Mouse (Mus musculus): ENCODE results near the gene Bend3.
"Not testable (repeated sequence)": the region's sequence is repeated elsewhere in the genome, so short reads cannot be mapped to it uniquely, and the experiment has no call there.

Bend3 gene

DNA sequence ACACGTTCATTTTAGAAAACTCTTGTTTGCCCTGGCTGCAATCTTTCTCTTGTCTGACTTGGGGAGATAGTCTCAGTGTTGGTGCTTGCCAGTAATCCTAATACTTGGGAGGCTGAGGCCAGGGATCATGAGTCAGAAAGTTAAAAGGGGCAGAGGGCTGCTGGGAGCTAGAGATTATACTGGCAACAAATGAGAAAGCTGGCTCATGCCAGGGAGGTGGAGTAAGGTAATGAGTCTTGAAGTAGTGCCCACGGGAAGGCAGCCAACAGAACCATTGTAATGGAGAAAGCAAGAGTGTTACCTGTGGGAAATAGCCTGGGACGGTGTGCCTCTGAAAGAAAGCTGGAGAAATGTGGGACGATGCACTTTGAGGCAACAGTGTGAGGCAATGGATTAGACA lies 39.2 kb downstream of the Bend3 start:
- in situ Hi-C loops (cut with MboI; ENCODE audit: unreplicated experiment in 2 of 2): no loop called here

DNA sequence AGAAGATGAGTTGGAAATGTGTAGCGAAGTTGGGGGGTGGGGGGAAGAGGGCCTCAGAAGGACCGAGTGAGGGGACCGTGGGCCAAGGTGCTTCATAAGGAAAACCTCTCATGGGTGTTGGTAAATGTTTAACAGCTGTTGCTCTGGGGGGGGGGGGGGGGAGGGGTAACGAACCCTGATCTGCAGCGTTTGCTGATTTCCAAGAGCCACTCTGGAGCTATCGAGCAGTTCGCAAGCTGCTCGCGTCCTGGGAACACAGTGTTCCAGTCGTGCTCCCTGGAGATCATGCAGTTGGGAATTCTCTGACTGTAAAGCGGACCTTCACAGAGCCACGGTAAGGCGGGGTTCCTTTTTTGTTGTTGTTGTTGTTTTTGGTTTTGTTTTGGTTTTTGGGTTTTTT lies 39.7 kb downstream of the Bend3 start:
- in situ Hi-C loops (cut with MboI; ENCODE audit: unreplicated experiment in 2 of 2): no loop called here

DNA sequence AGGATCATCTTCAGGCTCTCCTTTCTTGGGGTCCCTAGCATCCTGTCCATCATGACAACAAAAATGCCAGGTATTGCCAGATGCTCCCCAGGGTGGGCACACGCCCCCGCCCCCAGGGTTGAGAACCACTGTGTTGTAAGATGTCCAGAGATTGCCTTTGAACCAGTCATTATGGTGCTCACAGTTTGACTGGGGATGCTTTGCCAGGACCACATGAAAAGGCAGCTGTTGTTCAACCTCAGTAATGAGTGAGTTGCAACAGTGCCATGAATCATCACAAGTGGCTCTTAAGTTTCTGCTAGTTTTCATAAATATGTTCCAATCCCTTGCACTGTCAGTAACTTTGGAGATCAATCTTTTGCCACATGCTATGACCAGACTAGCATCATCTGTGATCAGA lies 41.3 kb downstream of the Bend3 start:
- in situ Hi-C loops (cut with MboI; ENCODE audit: unreplicated experiment in 2 of 2): no loop called here

DNA sequence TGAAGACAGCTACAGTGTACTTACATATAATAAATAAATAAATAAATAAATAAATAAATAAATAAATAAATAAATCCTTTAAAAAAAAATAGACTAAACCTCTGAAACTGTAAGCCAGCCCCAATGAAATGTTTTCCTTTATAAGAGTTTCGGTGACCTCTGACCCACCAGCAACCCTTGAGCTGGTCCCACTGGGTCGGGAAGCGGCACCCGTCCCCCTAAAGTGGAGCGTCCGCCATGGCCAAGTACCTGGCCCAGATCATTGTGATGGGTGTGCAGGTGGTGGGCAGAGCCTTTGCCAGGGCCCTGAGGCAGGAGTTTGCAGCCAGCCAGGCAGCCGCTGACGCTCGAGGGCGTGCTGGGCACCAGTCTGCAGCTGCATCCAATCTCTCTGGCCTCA lies 45.3 kb downstream of the Bend3 start, which contains the start of gene Gm9803:
TSS of gene Gm9803 (plus strand) at position 154 of the 400 bp plus-strand sequence.
- in situ Hi-C loops (cut with MboI; ENCODE audit: unreplicated experiment in 2 of 2): not testable (repeated sequence)

DNA sequence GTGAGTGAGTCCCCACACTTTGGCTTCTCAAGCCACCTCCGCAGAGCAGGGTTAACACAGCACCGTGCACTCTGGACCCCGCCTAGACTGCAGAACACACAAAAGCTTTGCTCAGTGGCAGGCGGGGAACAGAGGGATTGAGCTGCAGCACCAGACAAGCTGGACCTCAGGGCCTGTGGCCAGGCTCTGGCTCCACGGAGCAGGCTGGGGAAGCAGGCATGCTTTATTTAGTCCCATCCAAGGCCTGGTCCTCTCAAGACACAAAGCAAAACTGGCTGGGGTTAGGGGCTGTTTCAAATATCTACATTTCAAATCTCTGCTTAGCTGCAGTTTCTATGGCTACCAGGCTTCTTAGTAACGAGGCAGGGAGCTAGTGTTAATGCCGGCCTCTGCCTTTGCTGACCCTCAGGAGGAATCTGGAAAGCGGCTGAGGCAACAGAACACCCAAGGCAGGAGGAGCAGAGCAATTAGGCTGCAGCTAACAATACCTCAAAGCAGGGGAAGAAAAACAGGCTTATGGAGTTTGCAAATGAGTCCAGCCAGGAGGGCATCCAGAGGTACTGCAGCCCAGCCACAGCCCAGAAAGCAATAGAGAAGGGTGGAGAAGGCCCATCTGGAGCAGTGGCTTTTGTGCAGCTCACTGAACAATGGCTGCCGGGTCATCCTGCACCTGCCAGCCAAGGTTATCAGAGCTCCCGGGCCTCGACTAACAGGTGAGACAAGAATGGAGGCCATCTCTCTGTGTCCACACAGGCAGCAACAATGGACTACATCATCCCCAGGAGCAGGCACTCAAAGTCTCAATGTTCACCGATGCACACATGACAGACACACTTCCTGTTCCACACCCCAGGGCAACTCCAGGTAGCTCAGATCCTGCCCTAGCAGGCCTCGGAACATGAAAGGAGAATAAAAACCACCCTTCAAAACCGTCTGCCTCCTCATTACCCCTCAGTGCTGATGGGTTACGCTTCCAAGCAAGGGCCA lies 48.9 kb downstream of the Bend3 start:
- in situ Hi-C loops (cut with MboI; ENCODE audit: unreplicated experiment in 2 of 2): no loop called here

DNA sequence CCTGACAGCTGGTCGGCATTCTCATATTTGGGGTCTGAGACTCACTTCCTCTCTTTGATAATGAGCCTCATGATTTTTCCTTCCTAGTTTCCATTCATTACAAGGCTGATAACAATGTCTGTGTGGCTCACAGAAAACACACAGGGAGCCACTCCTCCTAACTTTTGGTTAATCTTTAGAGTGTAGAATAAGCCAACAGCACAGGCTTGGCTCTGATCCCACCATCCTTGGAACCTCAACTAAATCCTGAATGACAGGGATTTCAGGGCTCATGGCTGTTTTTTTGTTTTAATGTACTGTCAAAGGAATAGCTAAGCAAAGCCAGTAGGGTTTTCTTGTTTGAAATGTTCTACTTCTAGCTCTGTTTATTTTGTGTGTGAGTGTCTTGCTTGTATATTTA lies 55.8 kb downstream of the Bend3 start:
- in situ Hi-C loops (cut with MboI; ENCODE audit: unreplicated experiment in 2 of 2): no loop called here

DNA sequence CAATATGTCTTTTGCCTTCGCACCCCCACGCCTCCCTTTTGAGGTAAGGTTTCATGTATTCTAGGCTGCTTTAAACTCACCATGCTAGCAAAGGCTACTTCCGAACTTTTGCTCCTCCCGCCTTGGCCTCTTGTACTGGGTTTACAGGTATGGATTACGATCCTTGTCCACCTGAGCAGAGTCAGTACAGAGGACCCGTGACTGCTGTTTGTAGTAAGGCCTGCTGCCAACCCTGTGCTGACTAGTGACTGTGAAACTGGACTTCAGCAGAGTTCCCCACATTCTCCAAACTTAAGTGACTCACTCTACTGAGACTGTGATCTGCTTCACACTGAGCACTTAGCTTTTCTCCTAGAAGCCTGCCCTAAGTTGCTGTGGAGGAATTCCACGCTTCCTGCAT lies 59.0 kb downstream of the Bend3 start:
- in situ Hi-C loops (cut with MboI; ENCODE audit: unreplicated experiment in 2 of 2): no loop called here

DNA sequence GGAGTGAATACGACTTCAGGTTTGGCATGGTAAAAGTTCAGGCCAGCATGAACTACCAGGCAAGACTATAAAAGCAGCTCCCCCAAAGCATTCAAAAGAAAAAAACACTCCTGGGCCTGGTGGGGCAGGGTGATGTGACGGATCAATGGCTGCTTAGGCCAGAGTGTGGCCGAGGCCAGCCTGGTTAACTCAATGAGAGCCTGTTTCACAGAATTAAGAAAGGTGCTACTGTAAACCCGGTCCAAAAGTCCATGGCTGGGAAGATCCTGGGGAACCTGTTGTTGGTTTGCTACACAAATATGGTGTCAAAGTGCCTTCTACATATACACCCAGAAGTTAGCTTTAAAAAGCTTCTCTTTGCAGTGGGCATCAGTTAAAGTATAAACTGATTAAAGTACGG lies 60.2 kb downstream of the Bend3 start:
- in situ Hi-C loops (cut with MboI; ENCODE audit: unreplicated experiment in 2 of 2): no loop called here

DNA sequence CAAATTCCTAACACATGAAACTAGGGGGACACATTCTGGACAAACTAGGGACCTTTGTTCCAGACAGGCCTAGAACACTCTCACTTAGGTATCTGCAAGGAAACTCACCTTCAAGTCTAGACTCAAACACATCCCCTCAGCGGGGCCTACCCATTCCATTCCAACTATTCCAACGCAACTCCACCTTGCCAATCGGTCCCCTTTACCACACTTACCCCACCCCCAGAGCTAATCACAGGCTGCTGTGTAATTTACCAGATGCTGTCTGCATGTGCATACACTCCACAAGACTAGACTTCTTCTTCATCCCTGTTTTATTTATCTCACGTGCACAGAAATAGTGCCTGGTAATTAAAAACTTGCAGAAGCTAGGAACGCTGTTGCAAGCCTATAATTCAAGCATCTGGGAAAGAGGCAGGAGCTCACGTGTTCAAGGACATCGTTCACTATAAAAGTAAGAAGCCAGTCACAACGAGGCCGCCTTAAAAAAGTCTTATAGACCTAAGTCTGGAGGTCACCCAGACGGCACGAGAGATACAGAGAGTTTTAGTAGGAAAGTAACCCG lies 61.2 kb downstream of the Bend3 start:
- in situ Hi-C loops (cut with MboI; ENCODE audit: unreplicated experiment in 2 of 2): no loop called here

DNA sequence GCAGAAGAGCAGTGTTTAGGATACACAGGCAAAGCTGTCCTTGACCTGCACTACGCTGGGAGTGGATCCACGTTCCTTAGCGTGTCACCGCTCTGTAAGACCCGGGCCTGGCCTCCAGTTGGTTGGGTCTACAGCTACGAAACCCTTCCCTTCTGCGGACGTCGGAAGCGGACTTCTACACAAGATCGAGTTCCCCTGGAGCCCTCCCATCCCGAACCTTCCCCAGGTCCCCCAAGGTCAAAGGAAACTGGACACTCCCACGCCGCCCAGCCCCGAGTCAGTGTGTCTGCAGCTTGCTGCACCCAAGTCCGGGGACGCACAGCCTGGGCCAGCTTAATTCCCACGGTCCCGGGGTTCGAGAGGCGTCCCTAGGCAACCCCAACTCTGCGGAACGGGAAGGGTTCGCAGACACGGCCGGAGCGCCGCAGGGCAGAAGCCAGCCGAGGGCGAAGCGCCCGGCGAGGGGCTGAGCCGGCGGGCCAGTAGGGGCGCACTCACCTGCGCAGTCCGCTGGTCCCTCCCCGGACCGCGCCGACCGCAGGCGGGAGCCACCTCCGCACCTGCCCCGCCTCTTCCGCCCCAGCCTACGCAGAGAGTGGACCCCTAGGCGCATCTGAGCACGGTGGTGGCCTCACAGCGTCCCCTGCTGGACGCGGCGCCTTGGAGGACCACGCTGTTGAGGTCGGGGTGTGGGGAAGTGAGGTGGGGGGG lies 62.0 kb downstream of the Bend3 start, which contains the start of gene 1700021F05Rik:
TSS of gene 1700021F05Rik (minus strand) at position 553 of the 711 bp plus-strand sequence.
- in situ Hi-C loops (cut with MboI; ENCODE audit: unreplicated experiment in 2 of 2): no loop called here

DNA sequence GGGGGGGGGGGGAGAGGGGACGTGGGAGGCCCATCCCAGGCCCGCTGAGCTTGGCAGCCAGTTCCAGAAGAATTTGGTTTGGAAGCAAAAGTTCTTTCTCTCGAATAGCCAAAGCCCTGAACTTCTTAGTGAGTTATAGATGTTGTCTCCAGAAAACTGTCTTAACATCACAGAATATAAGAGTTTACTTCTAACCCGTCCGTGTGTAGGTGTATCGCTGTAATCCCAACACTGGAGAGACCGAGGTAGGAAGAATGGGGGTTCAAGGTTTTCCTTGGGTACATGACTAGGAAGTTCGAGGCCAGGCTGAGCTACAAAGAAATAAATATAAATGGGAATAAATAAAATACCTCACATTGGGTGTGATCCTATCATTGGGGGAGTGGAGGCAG lies 62.5 kb downstream of the Bend3 start:
- in situ Hi-C loops (cut with MboI; ENCODE audit: unreplicated experiment in 2 of 2): no loop called here

DNA sequence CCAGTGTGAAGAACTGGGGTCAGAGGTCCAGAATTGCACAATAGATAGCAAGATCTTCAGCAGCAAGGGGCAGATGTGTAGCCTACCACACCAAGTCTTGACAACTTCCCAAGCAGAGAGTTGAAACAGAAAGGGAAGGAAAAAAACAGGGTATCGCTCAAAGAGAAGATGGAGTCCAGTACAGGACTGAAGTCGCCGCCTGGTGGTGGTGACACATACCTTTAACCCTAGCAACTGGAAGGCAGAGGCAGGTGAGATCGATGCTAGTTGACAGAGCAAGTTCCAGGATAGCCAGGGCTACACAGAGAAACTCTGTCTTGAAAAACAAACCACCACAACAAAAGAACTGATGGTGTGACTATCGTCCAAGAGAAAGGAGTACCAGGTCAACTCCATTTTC lies 70.8 kb downstream of the Bend3 start:
- in situ Hi-C loops (cut with MboI; ENCODE audit: unreplicated experiment in 2 of 2): no loop called here

DNA sequence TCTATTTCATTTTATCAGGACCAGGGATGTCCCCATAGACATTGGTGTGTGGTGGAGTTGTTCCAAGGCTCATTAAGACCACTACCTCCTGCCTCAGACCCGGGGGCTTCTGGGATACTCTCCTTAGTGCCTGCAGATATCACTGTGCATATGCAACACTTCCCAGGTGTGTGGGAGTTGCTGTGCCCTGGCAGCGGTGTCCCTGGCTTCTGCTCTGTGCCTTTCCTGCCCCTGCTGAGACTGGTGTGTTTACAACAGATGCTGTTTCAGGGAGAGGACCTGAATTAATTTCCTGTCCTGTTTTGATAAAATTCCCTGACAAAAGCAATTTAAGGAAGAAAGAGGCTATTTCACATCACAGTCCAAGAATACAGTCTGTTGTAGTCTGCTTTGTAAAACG lies 72.3 kb downstream of the Bend3 start:
- in situ Hi-C loops (cut with MboI; ENCODE audit: unreplicated experiment in 2 of 2): loop anchor here (25.0 kb wide), 2 partner anchors 539 to 1486 kb away; no protein-coding TSS in a partner anchor

DNA sequence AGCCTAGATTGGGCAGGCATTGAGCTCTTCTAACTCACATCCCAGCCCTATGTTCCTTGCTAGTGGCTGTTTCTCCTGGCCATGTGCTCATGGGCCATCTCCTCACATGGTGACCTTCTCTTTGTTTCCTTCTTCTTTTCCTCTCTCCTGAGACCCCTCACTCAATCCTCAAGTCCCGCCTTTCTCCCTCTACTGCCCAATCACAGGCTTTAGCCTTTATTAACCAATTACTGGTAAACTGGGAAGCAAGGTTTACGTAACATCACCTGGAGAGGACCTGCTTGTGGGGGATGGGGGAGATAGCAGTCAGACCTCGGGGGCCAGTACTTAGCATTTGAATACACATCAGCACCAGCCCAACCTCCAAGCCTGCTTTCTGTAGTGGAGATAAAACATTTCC lies 72.8 kb downstream of the Bend3 start:
- in situ Hi-C loops (cut with MboI; ENCODE audit: unreplicated experiment in 2 of 2): loop anchor here (25.0 kb wide), 2 partner anchors 539 to 1486 kb away; no protein-coding TSS in a partner anchor

DNA sequence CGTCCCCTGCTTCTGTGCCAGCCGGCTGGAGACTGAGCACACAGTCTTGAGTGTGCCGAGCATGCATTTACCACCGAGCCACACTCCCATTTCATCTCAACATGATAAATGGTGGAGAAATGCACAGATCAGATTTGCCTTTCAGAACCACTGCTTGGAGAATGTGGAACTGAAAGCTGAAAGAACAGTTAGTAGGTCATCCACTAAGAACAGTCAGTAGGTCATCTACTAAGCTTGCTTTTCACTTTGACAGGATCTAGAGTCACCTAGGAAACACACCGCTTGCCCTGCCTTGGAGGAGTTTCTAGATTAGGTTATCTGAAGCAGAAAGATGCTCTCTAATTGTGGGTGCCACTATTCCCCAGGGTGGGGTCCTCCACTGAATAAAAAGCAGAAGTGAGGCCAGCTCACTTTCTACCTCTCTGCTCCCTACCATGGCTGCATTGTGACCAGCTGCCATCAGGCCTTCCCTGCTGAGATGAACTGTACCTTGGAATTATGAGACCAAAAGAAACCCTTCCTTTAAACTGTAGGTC lies 79.1 kb downstream of the Bend3 start:
- in situ Hi-C loops (cut with MboI; ENCODE audit: unreplicated experiment in 2 of 2): loop anchor here (25.0 kb wide), 2 partner anchors 545 to 1480 kb away; no protein-coding TSS in a partner anchor

DNA sequence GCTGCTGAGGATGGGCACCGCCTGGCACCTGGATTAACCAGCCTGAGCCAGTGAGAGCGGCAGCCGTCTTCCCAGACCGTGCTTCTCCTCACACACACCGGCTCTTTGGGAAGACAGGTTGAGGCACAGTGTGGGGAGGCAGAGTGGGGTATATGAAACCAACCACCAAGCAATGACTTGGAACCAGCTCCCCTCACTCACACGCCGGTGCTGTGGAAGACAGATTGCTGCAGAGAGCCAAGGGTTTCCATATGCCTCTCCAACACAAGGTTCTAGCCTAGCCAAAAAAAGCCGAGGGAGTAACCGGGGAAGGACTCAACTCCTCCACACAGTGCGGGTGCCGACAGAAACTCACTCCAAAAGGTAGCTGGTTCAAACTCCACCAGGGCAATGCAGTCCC lies 80.7 kb downstream of the Bend3 start:
- in situ Hi-C loops (cut with MboI; ENCODE audit: unreplicated experiment in 2 of 2): loop anchor here (25.0 kb wide), 2 partner anchors 547 to 1478 kb away; no protein-coding TSS in a partner anchor

DNA sequence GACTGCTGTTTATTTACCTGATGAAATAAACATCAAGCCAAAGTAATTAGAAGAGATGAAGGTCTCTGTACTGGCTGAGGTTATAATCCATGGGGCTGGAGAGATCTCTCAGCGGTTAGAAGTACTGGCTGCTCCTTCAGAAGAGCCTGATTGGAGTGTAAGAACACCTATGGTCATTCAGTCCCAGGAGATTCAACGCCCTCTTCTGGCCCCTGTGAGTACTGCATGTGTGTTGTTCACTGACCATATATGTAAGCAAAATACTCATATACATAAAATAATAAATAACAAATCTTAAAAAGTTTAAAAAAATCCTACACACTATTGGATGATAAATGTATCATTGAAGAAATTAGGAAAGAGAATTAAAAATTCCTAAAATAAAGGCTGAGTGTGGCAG lies 82.1 kb downstream of the Bend3 start:
- in situ Hi-C loops (cut with MboI; ENCODE audit: unreplicated experiment in 2 of 2): loop anchor here (25.0 kb wide), 2 partner anchors 548 to 1477 kb away; no protein-coding TSS in a partner anchor

DNA sequence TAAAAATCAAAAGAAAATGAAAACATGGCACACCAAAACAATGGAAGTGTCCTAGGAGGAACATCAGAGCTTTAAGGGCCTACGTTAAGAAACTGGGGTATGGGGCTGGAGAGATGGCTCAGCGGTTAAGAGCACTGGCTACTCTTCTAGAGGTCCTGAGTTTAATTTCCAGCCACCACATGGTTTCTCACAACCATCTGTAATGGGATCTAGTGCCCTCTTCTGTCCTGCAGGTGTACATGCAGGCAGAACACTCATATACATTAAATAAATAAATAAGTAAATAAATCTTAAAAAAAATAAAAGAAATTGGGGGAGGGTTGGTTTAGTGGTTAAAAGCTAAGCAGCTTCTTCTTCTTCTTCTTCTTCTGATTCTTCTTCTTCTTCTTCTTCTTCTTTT lies 82.7 kb downstream of the Bend3 start:
- in situ Hi-C loops (cut with MboI; ENCODE audit: unreplicated experiment in 2 of 2): loop anchor here (25.0 kb wide), 2 partner anchors 549 to 1476 kb away; no protein-coding TSS in a partner anchor
